Mouse (Mus musculus) skeletal muscle tissue, adult 2 months (tissue): ENCODE data around the gene Haghl.
A peak's percentile ranks its signal among the peaks of the same experiment; 100 is the strongest.
"Not testable (repeated sequence)": the region's sequence is repeated elsewhere in the genome, so short reads cannot be mapped to it uniquely, and the experiment has no call there.

ENCODE experiments used
- DNase-seq: peaks from one replicate; pipeline ENCODE4 v3.0.0-alpha.2; 2012; ENCODE audit warnings: low read depth, low spot score

Gene Haghl

DNA sequence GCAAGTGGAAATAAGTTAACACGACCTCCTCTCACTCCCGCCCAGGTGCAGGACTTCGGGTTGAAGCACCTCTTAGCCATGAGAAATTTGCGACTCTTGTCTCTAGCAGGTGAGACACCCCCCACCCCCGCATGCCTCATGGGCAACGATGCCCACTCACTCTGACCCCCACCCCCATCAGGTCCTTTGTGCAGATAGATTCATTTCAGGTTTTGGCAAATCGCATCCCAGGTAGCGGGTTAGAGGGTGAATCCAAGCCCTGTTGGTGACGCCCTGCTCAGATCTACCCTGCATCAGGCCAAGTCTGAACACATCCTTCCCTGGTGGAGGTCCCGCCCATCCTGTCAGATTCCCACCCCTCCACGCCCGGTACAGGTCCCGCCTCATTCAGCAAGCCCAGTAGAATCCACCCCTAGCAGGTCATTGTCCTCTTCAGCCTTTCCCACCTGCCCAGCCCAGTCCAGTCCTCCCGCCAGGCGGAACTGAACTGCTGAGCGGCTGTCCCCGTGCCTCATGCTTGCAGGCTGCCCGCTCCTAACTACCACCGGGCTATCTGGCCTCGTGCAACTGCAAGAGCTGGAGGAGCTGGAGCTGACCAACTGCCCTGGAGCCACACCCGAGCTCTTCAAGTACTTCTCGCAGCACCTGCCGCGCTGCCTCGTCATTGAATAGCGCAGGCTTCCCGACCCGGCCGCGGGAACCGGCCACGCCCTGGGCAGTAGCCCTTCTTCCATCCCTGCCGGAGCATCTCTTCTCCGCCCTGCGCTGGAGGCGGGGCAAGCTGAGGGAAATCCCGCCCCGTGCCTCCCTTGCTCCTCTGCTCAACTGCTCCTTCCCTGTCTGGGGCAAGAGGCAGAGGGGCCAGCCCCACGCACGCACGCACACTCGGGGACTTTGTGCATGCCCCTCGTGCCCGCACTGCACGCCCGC, 33.6 kb upstream of the Haghl start:
- DNase-seq, result no peak

DNA sequence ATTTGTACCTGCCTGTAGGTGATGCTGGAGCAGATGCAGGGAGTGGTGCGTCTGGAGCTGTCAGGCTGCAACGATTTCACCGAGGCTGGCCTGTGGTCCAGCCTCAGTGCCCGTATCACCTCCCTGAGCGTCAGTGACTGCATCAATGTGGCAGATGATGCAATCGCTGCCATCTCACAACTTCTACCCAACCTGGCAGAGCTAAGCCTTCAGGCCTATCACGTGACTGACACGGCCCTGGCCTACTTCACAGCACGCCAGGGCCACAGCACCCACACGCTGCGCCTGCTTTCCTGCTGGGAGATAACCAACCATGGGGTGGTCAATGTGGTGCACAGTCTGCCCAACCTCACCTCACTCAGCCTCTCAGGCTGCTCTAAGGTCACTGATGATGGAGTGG, 32.2 kb upstream of the Haghl start:
- DNase-seq, result no peak

DNA sequence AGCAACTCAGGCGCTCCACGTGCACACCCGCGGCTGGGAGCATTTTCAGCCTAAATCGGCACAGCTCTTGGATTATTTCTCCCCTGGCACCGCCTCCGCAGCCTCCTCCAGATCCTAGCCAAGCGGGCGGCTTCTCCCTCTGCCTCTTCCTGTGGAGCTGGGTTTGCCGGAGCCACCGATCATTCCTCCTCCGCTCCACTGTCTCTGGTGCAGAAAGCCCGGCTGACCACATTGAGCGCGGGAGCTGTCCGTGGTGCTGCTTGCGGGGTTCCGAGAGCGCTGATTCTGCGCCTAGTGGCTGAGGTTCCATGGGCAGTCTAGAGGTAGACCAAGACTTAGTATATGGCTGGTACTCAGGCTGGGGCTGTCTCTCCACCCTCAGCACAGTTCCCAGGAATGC, 28.0 kb upstream of the Haghl start:
- no peak for DNase-seq

DNA sequence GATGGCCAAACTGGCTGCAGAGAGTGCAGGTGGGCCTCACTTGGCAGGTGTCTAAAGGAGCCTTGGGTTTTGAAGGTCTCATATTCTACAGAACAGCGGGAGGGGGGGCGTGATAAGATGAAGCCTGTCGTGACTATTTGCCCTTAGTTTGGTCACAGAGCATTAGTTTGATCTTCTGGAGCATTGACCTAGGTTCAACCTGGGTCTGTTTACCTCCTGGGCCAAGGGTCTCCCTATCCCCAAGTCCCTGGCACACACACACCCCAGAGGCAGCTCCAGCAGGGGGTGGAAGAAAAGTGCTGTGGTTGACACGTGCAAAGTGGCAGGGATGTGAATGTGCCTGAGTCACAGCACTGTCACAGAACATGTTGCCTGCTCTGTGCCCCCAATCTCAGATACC, 25.4 kb upstream of the Haghl start:
- no peak for DNase-seq

DNA sequence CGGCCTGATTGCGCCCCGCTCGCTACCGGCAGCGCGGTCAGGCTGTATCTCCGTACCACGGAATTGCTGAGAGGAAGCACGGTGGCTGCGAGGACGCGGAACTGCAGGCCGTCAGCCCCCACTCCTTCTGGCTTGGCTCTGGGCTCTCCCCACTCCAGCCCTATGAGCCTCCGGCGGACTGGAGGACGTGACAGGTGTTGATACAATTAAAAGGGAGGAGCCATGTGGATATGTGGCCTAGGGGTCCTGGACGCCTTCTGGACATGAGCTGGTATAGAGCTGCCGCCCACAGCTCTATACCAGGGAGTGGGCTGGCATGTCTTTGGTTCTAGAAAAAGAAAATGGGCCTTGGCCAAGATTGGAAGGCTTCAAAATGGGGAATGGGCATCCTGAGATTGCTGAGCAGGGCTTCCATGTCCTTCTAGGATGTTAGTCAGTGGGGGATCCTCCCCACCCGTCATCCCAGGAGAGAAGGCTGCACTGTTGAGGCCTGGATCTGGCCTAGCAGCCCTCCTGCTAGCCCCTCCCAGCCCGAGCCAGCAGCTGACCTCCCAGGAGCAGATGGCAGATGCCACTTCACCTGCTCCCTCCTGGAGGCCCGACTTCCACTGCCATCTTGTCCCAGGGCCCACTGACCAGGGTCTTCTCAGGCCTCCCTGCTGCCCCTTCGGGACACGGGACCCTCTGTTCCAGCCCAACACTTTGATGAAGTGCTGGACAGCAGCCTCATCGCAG, 24.3 kb upstream of the Haghl start:
- no peak for DNase-seq

DNA sequence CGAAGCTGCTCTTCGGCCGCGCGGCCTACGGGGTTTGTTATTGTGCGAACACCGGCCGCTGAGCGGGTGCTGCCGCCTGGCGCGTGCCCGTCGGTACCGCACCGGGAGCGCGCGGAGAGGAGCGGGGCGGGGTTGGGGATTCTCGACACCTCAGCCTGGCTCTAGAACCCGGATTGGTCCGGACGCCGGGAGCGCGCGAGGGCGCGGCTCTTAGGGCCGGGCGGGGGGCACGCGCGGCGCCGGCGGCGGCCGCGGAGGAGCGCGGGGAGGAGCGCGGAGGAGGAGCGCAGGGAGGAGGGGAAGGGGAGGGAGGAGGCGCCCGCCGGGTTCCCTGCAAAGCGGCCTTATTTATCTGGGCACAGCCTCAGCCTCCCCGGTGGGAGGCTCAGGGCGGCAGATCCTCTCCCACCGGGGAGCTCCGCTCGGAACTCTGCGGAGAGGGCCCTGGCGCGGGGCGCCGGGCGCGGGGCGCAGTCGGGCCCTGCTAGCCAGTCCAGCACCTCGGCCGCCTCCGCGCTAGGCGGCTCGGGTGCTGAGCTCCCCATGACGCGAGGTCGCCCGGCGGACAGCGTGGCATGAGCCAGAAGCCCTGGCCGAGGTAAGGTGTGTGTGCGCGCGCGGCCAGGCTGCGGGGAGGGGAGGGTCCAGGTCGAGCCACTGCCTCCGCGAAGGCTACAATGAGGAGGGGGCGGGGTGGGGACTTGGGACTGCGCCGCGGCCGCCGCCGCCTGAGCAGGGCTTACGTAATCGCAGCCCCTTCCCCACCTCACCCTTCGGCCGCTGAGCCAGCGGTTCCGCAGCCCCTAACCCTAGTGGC, 23.5 kb upstream of the Haghl start, which contains the start of gene Fbxl16:
Fbxl16 (plus strand) TSS at position 297 of the 817 bp plus-strand sequence.
- DNase-seq, result no peak

DNA sequence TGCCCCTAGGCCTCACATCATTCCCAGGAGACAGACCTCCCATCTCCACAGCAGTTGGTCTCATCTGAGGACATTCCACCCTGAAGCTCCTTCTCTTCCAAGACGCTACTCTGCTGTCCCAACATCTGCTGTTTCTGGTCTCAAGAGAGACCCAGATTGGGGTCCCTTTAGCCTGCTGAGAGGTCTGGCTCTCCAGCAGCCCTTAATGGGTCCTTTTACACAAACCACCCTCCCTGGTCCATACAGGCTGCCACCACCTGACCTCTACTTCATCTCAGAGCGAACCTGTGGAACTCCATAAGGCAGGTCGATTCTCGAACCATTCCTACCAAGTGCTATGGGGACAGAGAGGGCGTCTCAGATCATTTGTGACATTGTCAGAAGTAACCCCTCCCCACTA, 22.6 kb upstream of the Haghl start:
- DNase-seq, result no peak

DNA sequence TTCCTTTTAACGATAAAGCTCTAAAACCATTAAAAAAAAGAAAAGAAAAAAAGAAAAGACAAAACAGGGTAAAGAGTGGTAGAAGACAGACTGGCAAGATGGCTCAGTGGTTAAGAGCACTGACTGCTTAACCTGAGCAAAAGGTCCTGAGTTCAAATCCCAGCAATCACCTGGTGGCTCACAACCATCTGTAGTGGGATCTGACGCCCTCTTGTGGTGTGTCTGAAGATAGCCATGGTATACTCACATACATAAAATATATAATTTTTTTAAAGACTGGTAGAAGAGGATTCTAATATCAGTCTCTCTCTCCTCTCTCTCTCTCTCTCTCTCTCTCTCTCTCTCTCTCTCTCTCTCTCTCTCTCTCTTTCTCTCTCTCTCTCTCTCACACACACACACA, 22.0 kb upstream of the Haghl start:
- DNase-seq, result not testable (repeated sequence)

DNA sequence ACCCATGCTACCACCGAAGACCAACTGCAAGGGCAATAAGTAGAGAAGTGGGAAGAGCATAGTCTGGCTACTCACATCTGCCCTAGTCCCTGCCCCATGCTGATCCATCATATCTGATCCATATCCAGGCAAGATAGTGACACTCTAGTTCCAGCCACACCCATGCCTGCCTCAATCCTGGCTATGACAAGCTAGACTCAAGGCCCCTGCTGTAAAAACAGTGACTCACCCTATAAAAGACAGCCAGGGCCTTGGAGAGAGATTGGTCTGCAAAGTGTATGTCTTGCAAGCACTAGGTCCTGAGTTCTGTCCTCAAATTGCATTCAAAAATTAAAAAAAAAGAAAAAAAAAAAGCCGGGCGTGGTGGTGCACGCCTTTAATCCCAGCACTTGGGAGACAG, 21.0 kb upstream of the Haghl start:
- no peak for DNase-seq

DNA sequence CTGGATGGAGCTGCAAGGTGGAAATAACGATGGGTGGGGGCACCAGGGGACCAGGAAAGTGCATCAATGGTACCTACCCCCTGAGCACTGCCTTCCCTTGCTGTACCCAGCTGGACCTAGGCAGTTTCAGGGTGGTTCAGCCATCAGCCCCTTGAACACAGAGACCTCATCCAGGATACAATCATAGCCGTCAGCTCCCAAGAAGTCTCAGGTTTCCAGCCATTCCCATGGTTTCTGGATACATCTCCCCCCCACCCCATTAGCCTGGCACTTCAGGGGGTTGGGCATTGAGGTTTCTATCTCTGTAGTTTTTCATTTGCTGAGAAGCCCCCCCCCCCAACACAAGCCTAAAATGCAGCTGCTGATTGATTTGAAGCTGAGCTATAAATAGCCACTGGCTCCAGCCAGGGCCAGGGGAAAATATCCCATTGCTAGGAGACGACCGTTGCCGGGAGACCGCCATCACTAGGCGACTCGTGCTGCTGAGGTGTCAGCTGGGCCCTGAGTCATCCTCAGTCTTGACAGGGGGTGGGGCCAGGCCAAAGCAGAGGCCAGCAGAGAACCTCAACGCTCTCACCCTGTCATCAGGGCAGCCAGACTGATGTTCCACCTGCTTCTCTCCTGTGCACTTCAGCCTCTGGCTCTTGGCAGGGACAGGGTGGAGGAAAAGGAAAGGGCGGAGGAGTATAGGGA, 17.5 kb upstream of the Haghl start:
- DNase-seq, result peak; percentile 48

DNA sequence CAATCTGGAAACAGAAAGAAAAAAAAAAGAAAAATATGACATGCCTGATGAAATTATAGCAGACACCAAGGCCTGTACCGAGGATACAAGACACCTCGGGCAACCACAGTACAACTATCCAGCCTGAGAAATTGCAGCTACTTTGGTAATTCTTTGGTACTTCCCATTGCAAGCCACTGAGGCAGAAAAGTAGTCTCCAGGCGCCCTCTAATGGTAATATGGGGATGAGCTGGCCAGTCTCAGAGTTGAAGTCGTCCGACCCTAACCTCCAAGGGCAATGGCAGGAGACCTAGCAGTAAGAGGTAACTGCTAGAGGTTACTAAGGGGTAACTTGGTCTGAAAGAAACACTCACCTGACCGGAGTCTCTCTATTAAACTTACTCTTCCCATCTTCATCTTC, 15.6 kb upstream of the Haghl start:
- DNase-seq, result no peak

DNA sequence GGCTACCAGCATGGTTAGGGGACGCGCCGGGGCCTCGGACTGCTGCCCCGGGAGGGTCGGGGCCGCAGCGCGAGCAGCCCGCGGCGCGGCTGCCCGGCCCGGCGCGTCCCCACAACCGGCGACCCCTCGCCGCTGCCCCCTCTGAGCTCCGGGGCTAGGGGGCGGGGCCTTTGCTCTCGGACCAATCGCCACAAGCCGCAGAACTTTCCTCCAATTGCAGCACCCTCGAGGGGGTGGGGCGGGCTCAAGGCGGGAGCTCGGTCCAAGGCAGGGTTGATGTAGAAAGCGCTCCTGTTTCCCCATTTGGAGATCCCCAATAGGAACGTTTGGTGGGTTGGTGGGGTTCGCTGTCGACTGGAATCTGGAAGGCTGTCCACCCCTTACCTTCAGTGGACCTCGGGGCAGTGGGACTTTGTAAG, 11.5 kb upstream of the Haghl start, which contains the start of gene Metrn:
Metrn (minus strand) TSS at position 186 of the 419 bp plus-strand sequence.
- peak; percentile 64 for DNase-seq

DNA sequence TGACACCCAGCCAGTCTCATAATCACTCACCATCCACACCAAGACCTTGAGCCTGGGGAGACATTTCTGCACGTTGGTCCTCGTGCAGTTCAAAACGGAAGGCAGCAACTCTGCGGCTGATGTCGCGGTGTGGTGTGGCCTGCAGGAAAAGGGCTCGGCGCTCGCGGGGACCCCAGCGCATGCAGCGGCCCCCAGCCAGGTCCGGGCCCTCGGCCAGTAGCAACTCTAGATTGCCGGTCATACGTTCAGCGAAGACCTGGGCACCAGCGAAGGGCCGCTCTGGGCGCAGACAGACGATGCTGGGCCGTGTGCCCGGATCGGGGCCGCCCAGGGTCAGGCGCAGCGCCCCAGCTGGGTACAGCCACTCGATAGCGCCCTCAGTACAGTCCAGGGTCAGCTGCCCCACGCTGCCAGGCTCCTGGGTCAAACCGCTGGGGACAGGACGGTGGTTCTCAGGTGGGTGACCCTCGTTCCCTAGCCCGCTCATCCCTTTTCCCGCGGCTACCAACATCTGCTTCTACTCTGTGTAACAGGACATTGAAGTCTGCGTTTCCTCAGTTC, 10.8 kb upstream of the Haghl start:
- DNase-seq, result peak; percentile 62

DNA sequence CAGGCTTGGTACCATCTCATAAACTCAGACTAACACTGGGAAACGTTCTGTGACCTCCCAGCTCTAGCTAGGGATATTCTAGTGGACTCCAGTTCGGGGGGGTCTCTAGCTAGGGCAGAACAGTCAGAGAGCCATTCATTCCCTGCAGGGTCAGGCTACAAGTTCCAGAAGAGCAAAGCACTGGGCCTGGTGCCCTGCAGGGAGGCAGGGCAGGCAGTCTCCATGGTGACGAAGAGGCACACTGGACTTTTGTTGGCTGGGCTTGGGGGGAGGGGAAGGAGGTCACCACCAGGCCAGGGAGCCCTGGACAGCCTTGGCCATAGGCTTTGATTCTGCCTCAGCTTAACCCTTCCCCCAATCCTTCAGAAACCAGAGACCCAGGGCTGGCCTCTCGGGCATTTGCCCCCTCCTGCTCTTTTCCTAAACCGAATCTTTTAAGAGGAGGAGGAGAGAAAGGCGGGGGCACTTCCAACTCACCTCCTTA, 10.2 kb upstream of the Haghl start, which contains the start of gene AC134908.4:
AC134908.4 (minus strand) TSS at position 51 of the 484 bp plus-strand sequence.
- DNase-seq, result no peak

DNA sequence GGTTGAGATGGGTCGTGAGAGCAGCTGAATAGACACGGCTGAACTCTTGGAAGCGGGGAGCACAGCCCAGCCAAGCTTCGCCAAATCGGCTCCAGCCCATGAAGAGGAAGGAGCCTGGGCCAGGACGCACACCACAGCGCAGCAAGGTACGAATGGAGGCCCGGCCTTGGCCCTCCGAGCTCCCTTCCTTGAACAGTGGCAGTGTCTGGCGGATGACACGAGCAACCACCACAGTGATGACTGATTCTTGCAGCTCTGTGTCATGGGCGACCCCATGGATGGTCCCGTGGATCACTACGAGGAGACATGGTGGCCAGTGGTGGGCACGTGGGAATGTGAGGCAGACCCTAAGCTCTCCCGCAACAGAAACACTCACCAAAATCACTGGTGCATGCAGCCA, 9.5 kb upstream of the Haghl start:
- no peak for DNase-seq

DNA sequence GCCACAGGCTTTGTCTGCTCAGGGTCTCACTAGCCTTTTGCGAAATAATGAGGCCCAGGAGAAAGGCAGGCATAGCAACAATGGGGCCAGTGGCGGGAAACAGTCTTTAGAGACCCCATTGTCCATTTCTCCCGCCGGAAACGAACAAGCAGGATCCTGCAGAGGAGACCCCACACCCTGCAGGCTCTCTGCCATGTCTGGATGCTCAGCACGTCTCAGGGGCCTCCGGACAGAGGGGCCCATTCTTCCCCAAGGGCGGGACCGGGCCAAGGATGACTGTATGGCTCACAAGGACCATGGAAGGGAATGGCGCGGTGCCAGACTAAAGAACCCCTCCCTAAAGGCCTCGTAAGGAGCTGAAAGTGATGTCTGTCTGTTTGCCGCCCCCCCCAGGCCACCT, 8.7 kb upstream of the Haghl start:
- no peak for DNase-seq

DNA sequence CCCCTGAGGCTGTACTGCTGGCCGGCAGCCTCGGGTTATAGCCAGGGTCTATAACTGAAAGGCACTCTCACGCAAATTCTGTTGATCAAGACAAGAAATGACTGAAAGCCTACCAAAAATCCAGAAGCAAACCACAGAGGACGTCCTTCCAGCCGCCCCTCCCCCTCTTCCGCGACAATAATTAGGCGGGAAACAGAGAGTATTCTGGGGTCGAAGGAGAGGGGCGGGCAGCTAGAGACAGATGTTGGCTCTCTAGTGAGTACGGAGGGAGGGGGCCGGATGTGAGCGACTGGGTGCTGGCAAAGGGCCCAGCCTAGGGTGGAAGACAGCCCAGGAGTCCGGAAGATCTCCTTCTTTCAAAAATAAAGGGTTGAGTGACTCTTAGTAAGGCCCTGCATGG, 7.1 kb upstream of the Haghl start, which contains the start of gene Fam173a:
Fam173a (minus strand) TSS at position 287 of the 400 bp plus-strand sequence.
- peak; percentile 66 for DNase-seq

DNA sequence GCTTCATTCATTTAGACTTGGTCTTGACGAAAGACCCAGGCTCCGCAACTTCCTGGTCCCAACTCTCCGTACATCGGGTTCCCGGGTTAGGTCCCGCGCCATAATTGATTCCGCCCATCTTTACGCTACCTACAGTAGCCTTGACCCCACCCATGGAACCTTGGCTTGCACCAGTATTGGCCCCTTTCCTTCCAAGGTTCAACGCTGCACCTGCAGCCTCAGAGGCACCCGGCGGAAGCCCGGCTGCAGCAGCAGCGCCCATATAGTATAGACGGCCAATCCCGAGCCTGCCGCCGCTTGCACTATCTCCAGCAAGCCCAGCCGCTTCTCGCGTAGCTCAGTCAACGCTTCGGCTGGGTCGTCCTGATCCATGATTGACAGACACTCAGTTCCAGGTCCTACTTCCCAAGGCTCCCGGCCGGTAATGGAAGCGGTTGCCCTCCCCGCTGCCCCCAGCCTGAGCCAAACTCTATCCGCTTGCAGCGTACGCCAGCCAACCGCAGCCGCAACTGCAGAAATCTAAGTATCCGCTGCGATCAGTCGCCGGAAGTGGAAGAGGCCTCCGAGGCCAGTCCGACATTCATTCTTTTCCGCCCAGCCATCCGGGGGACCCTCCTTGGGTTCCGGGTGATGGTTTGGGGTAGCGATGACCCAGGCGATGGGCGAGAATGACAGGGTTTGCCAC, 6.5 kb upstream of the Haghl start:
- peak; percentile 60 for DNase-seq

DNA sequence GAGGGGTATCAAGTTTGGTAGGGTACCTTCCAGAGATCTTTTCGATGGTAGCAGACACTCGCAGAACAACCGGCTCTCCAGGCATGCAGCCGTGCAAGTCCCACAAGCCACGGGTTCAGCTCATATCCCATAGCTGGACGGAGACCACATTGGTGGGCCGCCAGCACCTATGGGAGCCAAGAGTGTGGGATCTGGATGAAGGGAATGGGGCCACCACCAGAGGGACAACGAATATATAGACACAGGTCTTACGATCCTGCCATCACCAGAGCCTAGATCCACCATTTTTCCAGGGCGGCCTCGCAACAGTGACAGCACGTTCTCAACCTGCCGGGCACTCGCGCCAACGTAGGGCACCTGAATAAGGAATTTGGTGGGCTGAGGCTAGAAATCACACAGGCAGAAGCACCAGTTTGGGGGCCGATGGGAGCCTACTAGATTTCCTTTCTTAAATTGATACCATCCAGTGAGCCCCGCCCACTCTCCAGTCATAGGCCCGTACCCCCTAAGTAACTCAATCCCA, 5.9 kb upstream of the Haghl start:
- DNase-seq, result no peak
